Mouse (Mus musculus): ENCODE data around the gene Gm20403. TPM values are rescaled to one million over a fixed set of nuclear protein-coding genes. Genes with fewer than 3 reads are reported as not detected.
A peak's percentile ranks its signal among the peaks of the same experiment; 100 is the strongest.
"Not testable (repeated sequence)": the region's sequence is repeated elsewhere in the genome, so short reads cannot be mapped to it uniquely, and the experiment has no call there.

Gm20403 gene
- not detected for total RNA-seq (2021)
- long read RNA-seq, experiment 1: 0 reads
- long read RNA-seq, experiment 2: 0 reads

- DNase-seq (ENCODE audit: low spot score in 2 of 2): peak; percentile 11 to 39
These were observed at the start of gene Gm20403 for GRCm38 (mm10) chr12:54986052-54986717. Gene Gm20403 (minus strand): TSS chr12:54986529.

DNA sequence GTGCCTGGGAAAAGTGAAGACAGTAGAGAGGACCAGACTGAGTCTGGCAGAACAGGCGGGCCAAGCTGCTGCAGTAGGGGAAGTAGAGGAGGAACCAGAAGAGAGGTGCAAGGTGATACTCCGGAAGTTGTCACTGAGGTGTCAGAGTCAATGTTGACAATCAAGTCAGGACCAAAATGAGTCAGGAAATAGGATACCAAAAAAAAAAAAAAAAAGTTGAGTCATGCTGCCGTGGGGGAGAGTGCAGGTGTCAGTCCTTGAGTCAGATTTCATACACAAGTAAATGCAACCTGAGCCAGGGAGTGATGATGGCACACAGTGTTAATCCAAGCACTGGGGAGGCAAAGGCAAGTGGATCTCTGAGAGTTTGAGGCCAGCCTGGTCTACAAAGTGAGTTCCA, 40.8 kb upstream of the Gm20403 start:
- DNase-seq (ENCODE audit: low spot score in 2 of 2): no peak

DNA sequence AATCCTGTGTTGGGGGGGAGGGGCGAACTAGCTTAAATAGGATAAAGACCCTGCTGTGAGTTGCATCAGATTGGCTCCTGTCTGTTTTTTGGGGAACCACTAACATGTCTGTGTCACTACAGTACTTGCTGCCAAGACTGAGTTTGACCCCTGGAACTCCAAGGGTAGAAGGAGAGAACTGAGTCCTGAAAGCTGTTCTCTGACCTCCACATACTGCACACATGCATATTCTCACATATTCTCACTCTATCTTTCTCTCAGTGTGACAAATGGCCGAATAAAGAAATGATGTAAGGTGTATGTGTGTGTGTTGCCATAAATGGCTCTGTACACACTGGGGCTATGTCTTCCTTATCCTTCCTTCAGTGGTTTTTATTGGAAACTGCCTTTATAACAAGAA, 37.0 kb upstream of the Gm20403 start:
- DNase-seq (ENCODE audit: low spot score in 2 of 2): no peak

DNA sequence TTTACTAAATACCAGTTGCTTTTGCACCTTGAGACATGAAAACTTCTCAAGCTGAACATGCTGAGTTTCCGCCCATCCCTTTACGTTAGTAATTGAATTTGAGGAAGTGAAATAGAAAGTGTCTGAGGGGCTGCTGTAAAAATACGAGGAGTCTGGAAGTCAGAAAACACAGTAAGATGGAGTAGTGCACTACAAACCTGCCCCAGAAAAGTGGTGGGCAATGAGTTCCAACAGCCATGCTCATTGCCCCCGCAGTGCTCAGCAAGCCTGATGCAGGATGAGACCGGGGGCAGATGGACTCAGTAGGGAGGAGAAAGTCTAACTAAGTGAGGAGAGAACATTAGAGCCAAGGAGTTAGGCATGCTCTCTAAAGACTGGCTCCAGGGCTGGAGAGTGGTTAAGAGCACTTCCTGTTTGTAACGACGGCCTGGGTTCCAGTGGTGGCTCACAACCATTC, 33.1 kb upstream of the Gm20403 start:
- DNase-seq (ENCODE audit: low spot score in 2 of 2): no peak

GRCm38 (mm10) chr12:55017119-55017721, 30.9 kb upstream of the Gm20403 start:
- DNase-seq (ENCODE audit: low spot score in 2 of 2): no peak

GRCm38 (mm10) chr12:55016339-55017118, 30.2 kb upstream of the Gm20403 start:
- no peak for DNase-seq (ENCODE audit: low spot score in 2 of 2)

DNA sequence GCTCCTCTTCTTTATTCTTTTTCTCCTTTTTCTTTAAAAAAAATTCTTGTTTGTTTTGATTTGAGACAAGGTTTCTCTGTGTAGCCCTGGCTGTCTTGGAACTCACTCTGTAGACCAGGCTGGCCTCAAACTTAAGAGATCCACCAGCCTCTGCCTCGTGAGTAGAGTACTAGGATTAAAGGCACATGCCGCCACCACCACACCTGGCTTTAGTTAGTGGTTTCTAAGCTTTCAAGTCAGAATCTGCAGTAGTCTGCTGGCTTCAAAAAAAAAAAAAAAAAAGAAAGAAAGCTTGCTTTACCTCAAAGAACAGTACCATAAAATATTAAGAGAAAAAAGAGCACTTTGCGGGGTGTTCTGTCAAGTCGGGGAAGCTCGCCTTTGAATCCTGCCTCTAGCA, 29.1 kb upstream of the Gm20403 start:
- DNase-seq (ENCODE audit: low spot score in 2 of 2): no peak

DNA sequence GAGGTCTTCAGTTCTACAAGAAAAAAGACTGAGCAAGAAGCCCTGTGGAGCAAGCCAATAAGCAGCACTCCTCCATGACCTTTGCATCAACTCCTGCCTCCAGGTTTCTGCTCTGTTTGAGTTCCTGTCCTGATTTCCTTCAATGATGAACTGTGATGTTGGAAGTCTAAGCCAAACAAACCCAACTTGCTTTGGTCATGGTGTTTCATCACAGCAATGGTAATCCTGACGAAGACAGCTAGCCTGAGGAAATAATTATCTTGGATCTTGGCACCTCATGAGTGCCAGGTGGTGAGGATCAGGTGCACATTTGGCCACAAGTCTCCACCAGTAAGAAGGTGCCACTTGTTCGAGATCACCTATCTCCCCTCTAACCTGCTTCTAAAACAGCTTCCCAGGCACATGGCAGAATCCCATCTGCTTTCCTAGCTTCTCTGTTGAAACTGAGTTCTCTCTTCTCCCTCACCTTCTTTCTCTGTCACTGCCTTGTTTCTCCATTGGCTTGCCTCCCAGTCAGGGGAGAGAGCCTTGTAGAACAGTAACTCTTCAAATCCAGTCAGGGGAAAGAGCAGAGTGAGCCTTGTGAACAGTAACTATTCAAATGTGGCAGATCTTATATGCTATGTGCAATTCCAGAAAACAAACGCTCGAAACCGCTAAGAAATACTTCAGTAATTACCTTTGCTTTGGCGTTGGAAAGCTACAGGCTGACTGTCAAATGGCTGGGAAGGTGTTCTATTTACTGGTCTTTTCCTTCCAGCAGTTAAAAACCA, 27.5 kb upstream of the Gm20403 start, which contains the start of gene Baz1a:
Gene Baz1a (minus strand): TSS at position 723 of the 773 bp plus-strand sequence.
- DNase-seq (ENCODE audit: low spot score in 2 of 2): no peak

DNA sequence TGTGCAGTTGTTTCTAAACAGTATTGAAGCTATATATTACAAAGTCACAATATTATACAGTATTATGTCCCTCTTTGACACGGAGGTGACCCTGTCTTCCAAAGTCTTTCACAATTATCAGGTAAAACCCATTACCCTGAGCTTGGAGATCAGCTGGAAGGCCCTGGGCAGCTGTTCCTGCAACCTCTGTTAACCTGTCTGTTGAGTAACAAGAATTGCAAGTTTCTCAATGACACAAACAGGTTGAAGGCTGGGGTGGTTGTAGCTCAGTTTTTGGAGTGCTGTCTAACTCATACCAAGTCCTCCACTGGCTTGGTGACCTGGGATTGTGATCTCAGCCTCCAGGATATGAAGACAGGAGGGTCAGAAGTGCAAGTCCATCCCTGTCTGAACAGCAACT, 26.7 kb upstream of the Gm20403 start:
- DNase-seq (ENCODE audit: low spot score in 2 of 2): no peak

DNA sequence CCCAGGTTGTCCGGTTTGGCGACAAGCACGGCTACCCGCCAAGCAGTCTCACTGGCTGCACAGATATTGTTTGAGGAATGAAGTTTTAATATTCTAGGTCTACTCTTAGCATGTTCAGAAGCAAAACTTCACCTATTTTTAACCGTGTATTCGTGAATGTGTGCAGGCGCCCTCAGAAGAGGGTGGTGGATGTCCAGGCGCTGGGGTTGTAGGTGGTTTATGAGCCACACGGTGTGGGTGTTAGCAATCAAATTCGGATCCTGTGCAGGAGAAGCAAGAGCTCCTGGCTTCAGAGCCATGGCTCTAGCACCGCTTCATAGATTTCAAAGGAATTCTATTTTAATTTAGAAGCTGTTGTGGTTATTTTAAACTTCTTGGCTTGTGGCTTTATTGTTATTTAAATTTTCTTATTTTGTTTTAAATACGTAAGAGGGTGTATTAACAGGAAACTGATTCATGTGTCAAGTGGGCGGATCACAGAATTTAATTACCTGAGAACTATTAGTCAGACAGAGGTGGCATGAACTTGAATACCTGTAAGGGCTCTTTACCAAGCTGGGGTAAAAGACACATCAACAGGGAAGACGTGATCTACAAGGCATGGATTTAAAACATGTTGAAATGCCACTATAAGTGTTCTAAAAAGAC, 21.2 kb upstream of the Gm20403 start:
- no peak for DNase-seq (ENCODE audit: low spot score in 2 of 2)

- no peak for DNase-seq (ENCODE audit: low spot score in 2 of 2)
These were observed 19.7 kb upstream of the Gm20403 start for GRCm38 (mm10) chr12:55006071-55006470.

DNA sequence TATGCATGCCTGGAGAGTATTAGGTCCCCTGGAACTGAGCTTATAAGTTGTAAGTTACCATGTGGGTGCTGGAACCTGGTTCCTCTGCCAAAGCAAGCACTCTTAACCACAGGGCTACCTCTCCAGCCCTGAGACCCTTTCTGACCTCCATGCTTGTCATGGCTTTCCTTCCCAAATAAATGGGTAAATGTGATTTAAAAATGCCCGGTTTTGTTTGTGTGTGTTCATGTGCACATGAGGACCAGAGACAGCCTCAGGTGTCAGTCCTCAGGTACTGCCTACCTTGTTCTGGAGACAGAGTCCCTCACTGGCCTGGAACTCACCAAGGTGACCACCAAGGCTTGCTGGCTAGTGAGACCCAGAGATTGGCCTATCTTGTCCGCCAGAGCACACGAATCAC, 18.1 kb upstream of the Gm20403 start:
- DNase-seq (ENCODE audit: low spot score in 2 of 2): no peak

DNA sequence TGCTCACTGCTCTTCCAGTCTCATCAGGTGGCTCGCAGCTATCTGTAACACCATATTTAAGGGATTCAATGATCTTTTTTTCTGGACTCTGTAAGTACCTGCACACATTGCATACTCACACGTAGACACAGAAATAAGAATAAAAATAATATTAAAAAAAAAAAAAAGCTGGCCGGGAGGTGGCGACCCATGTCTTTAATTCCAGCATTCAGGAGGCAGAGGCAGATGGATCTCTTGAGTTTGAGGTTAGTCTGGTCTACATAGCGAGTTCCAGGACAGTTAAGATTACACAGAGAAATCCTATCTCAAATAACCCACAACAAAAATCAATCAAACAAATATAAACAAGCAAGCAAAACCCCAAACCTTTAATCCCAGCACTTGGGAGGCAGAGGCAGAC, 17.5 kb upstream of the Gm20403 start:
- DNase-seq (ENCODE audit: low spot score in 2 of 2): no peak

GRCm38 (mm10) chr12:55002532-55002931, 16.2 kb upstream of the Gm20403 start:
- DNase-seq (ENCODE audit: low spot score in 2 of 2): not testable (repeated sequence)

- DNase-seq (ENCODE audit: low spot score in 2 of 2): no peak
These were observed 12.8 kb upstream of the Gm20403 start for GRCm38 (mm10) chr12:54999016-54999690.

DNA sequence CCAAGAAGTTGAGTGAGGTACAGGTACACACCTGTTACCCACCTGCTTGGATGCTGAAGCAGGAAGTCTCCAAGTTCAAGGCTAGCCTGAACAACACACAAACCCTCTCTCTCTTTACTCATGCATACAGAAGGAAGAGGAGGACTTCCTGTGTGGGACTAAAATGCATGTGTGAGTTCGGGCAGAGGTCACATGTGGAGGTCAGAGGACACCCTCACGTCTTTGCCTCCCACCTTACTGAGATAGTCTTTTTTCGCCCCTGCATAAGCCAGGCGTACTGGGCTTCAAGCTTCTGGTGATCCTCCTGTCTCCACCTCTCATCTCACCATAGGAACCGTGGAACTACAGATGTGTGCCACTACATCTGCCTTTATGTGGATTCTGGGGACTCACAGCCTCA, 12.1 kb upstream of the Gm20403 start:
- DNase-seq (ENCODE audit: low spot score in 2 of 2): no peak

- DNase-seq (ENCODE audit: low spot score in 2 of 2): no peak
These were observed 10.7 kb upstream of the Gm20403 start for GRCm38 (mm10) chr12:54996979-54997474.

- no peak for DNase-seq (ENCODE audit: low spot score in 2 of 2)
These were observed 9.6 kb upstream of the Gm20403 start for GRCm38 (mm10) chr12:54995965-54996364.

DNA sequence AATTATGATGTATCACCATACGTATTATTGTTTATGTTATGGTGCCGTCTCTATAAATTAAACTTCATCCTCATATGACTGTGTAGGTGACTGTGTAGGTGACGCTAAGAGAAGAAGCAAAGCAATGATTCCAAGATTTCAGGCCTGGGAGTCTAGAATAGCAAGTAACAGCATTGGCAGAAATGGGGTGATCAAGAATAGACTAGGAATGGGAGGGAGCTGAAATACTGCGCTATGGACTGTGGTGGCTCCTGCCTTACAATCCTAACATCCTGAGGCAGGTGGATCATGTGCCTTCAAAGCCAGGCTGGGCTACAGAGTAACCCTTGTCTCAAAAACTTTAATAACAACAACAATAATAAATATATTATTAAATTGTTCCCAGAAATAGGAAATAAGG, 8.1 kb upstream of the Gm20403 start:
- DNase-seq (ENCODE audit: low spot score in 2 of 2): no peak

DNA sequence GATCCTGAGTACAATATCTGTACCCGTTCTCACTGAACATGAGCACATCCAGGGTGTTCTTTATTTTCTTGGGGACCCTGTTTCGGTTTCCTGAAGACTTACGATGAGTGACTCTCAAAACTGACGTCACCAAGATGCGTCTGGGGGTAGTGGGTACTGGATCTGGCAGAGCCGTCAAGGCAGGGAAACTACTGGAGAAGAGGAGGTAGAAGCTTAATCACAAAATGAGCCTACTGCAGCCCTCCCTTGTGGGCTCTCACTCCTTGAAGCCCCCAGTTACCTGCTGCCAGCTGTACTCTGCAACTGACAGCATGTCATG, 7.7 kb upstream of the Gm20403 start:
- no peak for DNase-seq (ENCODE audit: low spot score in 2 of 2)
